Mouse (Mus musculus): ENCODE measurements around the gene Dao.

Dao gene

DNA sequence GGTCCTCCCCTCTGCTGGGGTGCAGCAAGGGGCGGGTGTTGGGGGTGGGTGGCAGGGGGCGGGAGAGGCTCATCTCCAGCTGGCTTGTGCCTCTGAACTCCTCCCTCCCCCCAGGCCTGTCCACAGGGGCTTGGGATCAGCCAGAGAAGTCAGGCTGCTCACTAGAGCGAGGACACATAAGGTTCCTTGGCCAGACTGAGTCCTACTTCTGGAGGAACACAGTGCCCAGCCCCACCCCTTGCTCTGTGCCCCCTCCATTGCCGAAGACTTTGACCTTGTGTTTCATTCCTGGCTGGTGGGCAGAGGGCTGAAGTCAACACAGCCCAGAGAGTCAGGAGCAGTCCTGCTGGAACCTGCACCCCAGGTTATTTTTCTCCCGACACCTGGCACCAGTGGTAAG, at the start of gene Dao:
Gene Dao (plus strand): TSS at position 162 of the 400 bp plus-strand sequence.
- no peak for DNase-seq (ENCODE audit: low spot score)

DNA sequence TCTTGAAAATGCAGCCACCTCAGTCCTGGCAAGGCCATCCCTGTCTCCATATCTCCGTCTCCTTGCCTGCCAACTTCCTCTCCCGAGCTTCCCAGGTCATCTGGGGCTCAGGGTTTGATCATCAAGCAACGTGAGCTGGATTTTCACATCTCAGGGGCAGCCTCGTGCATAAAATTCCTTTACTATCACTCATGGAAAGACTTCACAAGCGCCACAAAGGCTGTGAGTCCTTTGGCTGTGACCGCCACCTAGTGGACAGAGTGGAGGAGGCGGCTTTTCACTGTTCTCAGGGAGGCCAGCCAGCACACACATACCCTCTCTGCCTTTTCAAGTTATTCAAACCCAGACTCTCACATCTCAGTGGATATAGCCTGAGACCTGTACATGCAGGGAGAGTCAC, 49.1 kb upstream of the Dao start:
- DNase-seq (ENCODE audit: low spot score): peak; percentile 80

DNA sequence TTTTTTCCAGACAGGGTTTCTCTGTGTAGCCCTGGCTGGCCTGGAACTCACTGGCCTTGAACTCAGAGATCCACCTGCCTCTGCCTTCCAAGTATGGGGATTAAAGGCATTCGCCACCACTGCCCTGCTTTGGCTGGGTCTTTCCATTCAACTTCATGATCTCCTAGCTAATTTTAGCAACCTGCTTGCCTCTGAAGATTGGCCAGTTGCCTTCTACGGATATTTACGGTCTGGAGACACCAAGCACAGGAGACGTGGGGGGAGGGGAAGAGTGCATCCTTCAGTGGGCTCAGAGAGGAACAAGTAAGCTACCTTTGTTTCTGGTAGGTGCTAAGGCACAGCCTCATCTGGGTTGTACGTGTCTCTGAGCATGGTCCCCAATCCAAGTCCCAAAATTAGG, 48.2 kb upstream of the Dao start:
- no peak for DNase-seq (ENCODE audit: low spot score)

DNA sequence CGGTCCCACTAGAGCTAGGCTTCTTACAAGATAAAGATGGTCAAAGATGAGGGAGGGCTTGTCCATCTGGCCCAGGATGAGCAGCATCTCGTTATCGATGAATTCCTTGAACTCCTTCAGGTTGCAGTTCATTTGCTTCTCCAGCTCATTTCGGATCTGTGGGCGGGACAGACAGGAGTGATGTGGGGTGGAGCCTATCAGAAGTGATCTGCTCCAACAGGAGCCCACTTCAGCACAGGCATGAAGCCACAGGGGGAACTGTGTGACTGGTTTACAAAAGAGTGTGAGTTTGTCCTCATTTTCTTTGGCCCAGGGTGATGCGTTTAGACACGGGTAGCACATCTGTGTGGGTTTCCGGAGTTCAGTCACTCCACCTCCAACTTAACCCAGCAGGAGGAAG, 47.8 kb upstream of the Dao start:
- no peak for DNase-seq (ENCODE audit: low spot score)

DNA sequence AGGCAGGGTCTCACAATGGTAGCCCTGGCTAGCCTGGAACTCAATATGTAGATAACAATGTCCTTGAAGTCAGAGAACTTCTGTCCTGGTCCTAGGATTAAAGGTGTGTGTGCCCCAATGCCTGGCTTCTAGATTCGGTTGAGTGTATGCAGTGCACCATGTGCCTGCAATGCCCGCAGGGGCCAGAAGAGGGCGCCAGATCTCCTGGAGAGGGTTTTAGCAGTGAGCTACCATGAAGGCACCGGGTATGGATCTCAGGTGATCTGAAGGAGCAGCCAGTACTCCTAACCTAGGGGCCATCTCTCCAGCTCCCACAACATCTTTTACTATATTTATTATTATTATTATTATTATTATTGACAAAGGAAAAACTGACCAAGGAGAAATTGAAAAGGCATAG, 47.0 kb upstream of the Dao start:
- peak; percentile 84 for DNase-seq (ENCODE audit: low spot score)

DNA sequence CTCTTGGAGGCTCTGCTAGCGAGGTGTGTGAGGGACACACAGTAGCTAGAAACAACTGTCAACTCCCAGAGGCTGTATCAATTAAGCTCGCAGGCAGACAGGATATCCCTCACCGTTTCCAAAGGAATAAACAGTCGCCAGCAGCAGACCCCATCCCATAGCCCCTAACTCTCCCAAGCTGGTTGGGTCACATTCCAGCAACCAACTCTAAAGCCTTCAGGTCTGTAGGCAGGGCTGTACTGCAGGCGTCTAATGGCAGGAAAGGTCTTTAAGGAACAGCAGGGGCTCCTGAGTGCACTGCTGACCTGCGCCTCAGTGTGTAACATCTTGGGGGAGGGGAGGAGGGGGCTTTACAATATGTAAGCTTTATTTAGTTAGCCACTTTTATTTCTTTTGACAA, 44.5 kb upstream of the Dao start:
- DNase-seq (ENCODE audit: low spot score): no peak

DNA sequence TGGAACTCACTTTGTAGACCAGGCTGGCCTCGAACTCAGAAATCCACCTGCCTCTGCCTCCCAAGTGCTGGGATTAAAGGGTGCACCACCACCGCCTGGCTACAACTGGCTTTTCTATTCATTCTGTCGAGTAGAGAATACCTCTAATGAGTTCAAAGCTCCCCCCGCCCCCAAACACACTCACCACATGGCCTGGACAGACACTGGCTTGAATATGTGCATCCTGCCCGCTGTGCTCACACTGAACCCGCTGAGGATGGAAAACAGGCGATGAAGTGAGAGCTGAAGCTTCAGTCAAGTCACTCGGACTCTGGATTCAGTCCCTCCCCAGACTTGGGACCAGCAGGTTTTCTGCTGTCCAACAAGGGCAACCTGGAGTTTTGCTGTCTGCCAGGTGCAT, 43.1 kb upstream of the Dao start:
- DNase-seq (ENCODE audit: low spot score): no peak

DNA sequence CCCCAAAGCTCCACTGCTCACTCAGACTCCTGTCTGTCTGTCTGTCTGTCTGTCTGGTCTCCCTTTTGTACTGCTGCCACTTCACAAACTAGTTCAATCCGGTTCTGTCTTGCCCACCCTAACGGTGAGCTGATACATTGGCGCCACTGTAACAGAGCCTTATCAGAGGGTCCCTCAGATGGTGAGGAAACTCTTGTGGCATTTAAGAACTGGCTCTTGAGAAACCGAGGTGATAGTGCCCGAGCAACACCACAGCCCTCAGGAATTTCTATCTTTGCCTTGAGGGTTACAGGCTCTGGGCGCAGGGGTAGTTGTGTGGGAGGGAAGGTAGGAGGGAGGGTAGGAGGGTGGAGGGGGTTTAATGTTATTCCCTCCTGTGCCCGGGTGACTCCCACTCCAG, 41.7 kb upstream of the Dao start:
- DNase-seq (ENCODE audit: low spot score): no peak

DNA sequence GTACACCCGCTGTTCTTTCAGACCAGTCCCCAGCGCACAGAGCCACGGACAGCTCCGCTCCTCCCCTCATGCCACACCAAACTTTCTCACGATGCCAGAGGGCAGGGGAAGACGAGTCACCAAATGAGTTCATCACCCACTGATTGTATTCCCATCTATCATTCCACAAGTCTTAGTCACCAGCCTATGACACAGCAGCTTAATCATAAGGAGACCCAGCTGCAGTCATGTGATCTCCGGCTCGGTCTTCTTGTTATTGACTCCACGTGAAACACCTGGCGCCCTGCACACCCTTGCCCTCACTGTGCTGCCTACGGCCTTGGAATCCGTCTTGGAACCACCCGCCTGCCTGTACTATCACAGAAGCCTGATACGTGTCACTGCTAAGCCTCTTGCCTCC, 38.5 kb upstream of the Dao start:
- no peak for DNase-seq (ENCODE audit: low spot score)

DNA sequence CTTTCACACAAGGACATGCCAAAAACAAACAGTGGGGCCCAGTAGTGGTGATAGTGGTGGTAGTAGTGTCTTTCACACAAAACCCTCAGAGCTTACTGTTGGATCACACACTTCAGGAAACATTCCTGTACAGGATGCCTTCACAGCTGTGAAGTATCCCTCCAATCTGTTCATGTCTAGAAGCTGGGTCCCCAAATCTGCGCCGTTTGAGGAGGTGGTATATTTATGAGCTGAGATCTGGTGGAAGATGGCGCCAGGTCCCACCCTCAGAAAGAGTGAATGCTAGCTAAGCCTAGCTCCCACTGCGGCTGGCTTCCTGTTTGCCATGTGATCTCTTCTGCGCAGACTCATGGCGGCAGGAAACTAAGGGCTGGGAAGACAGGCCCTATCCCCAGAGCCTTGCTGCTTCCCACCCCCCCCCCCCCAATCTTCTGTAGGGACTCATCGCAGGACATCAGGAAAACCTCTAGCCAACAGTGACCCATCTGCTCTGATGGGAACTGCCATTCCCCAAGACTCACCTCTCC, 37.8 kb upstream of the Dao start:
- no peak for DNase-seq (ENCODE audit: low spot score)

DNA sequence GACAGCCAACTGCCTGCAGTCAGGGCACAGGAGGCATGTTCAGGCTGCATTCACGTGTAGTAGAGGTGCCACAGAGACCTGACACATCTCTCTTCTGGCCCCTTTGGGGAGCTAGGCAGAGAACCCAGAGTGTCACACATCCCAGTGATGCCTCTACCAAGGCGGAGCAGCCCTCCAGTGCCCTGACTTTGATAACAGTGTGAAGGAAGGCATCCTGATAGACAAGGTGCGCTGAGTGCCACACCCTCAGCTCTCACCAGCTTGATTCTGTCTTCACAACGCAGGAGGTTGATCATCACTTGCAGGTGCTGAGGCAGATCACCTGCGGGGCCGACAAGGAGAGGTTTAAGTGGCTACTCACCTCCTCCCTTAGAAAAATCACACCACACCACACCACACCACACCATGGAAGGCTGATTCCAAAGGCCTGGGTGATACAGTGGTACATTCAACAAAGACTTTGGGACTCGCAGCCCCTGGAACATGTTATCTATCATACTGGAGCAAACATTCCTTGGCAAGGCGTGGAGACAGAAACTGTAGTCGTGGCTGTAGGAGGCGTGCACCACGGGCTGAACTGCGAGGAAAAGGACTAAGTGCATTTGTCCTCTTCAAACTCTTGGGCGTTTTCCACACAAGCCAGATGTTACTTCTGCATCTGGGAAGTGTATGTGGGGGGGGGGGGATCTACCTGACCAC, 36.9 kb upstream of the Dao start:
- DNase-seq (ENCODE audit: low spot score): no peak

DNA sequence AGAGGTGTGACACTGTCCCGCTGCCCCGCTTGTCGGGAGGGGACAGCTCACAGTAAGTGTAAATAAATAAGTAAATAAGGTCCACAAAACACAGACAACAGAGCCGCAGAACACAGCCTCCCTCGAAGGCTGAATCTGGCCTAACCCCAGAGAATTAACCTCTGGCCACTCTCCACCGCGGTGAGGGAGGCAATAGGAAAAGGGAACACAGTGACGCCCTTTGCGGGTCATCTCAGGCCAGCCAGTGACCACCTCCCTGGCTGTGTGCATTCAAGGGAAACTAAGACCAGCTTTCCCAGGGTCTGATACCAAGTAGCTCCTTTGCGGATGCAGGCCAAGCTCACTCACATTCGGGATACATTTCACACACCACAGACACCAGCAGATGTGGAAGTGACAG, 35.1 kb upstream of the Dao start:
- no peak for DNase-seq (ENCODE audit: low spot score)

DNA sequence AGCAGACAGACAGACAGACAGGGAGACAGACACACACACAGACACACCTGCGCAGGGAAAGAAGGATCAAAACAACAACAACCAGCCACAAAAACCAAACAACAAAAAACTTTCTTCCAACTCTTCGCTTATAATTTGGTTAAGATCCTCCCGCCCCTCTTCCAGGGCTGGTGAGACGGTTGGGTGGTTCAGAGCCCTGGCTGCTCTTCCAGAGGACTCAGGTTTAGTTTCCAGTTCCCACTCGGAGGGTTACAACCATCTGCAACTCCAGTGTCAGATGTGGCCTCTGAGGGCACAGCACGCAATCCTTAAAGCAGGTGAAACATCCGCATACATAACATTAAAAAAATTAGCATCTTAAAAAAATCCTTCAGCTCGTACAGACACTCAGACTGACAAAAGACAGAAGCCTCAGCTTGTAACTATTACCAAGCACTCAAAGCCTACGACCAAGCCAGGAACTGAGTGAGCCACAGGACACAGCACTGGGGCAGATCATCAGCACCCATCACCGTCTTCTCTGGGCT, 32.0 kb upstream of the Dao start:
- no peak for DNase-seq (ENCODE audit: low spot score)

DNA sequence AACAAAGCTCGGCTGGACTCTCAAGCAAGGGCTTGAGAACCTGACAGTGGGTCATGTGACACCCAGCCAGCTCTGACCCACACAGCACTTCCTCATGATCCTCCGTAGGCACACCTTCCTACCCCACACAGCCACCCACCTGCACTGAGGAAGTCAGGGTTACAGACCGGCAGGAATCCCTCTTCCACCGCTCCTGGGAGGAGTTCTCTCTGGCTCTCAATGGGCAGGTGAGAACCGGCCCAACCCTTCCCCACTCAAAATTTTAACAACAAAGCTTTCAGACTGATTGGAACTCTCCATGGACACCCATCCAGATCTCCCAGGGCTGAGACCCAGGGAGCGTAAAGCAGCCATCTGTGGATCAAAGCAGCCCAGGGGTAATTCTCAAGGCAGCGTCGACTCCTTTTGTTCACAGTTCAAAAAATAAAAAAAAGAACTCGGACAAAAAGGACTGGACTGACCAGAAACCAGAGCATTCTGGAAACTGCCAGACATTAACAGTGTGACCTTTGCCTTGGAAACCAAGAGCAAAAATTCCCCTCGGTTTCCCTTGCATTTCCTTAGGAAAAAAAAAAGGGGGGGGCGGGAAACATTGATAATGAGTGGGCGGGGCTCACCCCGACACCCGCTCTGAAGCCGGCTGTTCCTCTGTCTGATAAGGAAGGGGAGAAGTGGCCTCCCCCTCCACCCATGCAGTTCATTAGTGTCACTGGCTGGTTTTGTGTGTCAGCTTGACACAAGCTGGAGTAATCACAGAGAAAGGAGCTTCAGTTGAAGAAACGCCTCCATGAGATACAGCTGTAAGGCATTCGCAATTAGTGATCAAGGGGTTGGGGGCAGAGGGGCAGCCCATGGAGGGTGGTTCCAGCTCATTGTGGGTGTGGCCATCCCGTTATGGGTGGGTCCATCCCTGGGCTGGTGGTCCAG, 30.7 kb upstream of the Dao start:
- no peak for DNase-seq (ENCODE audit: low spot score)

DNA sequence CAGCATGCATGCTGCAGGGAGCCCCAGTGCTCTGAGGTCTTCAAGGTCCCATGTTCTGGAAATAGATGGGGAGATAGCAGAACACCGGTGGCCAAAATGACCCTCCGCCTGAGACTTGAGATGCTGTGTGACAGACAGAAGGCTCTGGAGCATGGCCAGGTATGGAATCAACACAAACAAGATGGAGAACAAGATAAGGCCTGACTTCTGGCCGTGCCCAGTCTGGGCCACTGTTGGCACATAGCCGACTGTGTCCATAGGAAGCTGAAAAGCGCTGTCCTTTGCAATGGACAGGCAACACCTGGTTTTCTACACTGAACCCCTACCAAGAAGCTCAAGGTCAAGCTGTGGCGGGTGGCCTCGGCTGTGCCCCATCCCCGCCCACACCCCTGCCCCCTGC, 29.7 kb upstream of the Dao start:
- no peak for DNase-seq (ENCODE audit: low spot score)

DNA sequence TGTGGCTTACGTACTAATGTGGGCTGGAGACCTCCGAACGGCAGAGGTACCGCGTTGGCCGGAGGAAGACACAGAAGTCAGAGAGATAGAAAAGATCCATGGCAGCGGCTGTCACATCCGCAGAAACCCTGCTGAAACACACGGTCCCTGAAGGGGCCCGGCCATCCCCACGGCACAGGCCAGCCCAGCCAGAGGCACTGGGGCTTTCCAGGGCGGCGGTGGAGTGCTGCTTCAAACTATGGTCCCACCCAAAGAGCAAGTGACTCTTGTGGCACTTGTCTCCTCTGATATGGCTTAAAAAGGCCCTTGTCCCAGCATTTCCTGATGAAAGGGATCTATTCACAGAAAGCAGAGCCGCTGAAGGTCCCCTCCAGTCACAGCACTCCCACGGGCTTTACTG, 28.9 kb upstream of the Dao start:
- no peak for DNase-seq (ENCODE audit: low spot score)

DNA sequence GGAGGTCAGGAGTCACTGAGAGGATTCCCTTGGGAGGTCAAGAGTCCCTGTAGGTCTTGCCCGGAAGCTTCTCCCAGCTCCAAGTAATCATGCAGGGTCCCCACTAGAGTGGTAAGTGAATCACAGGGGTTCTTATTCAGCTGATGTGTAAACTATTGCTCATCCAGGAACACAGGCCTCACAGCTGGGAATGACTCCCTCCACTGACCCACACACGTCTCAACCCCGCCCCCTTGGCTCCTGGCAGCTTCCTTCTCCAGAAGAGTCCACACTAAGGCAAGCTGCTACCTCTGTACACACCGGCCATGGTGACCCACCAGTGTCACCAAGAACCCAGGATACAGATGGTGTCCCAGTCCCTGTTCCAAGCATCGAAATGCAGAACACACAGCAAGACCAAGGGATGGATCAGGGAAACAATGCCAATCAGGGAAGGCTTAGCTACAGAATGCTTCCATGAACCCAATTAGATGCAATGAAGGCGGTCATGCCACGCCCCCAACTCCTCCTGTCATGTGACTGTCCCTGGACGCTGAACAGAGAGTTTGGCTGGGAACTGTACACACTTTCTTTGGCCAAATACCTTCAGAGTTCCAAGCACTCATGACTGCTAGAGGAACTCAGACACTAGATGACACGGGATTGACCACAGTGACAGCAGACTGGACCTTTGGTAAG, 27.8 kb upstream of the Dao start:
- DNase-seq (ENCODE audit: low spot score): peak; percentile 48

DNA sequence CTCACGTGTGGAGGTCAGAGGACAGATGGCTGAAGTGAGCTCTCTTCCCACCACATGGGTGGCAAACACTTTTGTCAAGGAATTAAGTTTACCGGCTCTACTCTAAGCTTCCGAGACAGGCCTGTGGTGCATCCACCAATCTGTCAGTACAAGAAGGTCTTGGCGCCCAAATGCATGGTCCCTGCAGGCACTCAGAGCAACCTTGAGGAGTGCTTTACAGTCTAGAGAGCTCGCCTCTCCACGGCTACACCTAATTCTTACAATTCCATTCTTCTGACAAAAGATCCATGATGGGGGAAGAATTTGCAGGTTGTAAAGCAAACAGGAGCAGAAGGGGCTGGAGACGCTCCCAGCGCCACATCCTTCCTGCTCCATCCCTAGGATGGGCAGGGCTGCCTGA, 26.9 kb upstream of the Dao start:
- no peak for DNase-seq (ENCODE audit: low spot score)

DNA sequence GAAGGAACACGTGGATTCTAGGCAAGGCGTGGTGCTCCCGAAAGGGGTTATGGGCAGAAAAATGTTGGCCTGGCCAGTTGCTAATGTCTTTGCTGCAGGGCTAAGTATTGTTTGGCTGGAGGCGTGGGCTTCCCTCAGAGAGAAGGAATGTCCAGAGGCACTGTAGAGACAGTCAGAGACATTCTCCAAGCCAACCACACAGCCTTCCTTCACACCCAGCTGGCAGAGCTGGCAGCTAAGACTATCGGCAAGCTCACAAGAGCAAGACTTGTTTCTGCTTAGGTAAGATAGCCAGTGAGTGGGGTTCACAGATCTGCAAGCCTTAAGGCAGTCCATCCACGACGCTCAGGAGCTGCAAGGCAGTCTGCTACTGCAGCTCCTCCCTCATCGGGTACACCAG, 26.2 kb upstream of the Dao start:
- no peak for DNase-seq (ENCODE audit: low spot score)

DNA sequence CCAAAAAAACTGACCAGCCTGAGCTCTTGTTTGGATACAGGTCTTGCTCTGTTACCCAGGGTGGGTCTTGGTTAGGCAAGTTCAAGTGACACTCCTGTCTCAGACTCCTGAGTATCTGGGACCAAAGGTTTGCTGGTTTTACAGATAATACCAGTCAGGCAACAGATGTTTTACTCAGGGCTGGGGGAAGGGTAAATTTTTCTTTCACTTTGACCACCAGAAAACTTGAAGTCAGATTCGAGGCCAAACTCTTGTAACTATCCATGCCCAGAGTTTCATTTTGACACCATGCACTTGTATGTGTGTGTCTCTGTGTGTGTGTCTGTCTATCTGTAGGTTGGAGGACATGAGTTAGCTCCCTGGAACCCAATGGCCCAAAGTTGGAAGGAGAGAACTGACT, 23.0 kb upstream of the Dao start:
- DNase-seq (ENCODE audit: low spot score): no peak

DNA sequence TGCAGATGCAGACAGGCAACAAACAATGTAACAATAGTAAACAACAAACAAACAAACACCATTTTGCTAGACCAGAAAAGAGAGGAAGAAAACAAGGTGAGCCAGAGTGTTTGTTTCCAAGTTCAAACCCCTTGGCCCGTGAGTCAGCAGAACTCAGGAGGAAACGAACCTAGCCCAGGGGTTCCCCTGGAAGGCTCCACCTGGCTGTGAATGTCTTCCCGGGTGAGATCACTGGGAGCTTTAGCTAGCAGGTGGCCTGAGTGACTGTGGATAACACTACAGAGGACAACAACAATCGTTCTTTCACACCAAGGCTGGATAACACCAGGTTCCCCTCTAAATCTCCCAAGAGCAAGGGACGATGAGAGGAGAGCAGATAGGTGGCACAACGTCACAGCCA, 22.3 kb upstream of the Dao start:
- no peak for DNase-seq (ENCODE audit: low spot score)

DNA sequence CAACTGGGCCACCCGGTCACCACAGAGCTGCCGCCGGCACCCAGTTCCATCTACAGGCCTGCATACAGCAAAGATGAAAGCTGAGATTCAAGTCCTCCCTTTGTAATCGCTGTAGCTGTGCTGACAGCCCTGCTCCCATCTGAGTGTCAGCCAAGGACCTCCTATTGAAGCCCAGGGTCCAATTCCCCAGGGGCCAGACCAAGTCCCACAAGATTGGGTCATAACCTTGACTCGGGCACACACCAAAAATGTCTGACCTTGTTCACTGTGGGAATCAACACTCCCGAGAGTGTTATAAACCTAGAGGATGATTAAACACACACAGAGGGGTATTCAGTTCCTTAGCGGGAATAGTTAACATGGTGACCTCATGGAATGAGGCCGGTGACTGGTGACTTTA, 21.7 kb upstream of the Dao start:
- DNase-seq (ENCODE audit: low spot score): no peak

DNA sequence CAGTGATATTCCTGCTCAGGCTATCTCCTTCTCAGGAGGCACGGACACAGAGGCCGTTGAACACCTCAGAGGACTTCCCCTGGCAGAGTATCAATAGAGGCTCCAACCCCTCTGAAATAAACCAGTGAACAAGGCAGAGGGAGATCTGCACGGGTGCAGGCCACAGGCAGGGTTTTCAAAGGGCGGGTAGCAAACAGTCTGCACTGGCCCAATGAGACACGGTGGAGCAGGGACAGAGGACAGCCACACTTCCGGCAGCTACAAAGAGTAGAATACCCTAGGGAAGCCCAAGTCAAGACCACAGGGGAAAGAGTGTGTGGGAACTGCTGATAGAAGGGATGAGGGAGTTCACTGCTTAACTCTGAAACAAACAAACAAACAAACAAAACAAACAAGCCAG, 20.0 kb upstream of the Dao start:
- DNase-seq (ENCODE audit: low spot score): no peak
